Mouse (Mus musculus) lung, adult 2 months (tissue): Measurements from ENCODE around the gene Fkbp5.

Source experiments
- CTCF ChIP-seq: fragments of 200-500 bp; IDR thresholded peaks from 2 replicates; pipeline ENCODE4 v1.5.1; 2011; ENCODE audit warnings: mild to moderate bottlenecking, low read length, control low read depth; ENCODE audit not compliant: insufficient read depth
- POLR2A ChIP-seq: fragments of 200-500 bp; IDR thresholded peaks from 2 replicates; pipeline ENCODE4 v1.6.1; 2011; ENCODE audit warnings: low read depth, mild to moderate bottlenecking, control low read depth, low read length, borderline replicate concordance; ENCODE audit errors: extremely low read depth

DNA sequence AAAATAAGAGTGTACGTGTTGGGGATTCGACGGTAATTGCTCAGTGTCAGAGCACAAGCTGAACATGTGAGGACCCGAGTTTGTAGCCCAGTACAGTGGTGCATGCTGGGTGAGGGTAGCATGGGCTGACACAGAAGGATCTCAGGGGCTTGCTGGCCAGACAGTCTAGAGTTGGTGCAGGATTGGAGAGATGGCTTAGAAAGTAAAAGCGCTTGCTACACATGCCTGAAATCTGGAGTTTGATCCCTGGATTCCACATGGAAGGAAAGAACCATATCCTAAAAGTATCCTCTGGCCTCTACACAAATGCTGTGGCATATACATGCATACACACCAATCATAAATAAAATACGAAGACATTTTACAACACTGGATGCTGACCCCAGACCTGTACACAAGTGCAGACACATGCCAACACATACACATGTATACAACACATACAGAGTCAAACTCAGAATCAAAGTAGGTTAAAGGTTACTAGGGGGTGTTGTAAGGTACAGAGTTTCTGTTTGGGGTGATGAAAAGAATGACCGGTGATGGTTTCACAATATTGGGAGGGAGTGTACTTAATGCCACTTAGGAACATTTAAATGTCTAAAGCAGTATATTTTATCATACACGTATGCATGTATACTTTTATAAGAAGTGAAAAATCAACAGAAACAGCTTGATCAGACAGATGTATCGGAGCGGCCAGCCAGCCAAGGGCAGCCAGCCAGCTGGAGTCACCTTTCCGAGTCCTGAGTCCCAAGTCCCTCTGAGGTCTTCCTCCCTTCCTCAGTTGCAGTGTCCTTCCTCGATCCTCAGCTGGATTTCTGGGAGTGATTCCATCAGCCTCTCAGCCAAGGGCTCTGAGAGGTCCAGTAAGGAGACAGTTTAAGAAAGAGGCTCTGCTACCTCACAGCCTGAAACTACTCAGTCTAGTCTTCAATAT lies 71.2 kb downstream of the Fkbp5 start:
- TF ChIP-seq POLR2A (no peak), CTCF (no peak)
